In the genomic region with DNA sequence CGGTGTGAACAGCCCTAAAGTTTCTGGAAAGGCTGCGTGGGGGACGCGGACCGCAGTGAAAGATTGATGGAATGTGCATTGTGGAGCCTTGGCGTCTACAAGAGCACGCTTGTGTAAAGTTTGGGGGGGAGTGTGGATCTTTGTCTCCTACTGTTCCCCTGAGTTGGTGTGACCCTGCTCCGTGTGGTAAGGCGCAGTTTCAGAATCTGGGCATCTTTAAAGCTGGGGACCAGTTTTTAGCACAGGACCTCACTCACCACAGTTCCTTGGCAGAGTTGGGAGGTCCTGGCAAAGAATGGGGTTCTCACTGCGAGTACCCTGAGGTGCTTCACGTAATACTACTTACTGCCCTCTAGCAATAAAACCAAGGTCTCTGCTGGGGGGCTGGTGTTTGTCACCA, we compare ENCODE assay signal across 7 mouse cellular contexts. TPM values are rescaled to one million over a fixed set of nuclear protein-coding genes. Genes with fewer than 3 reads are reported as not detected.
DNase-seq lines count a peak whose midpoint lies in the region; ATAC-seq and TF ChIP-seq lines count a peak whose summit lies in the region.

No protein-coding gene starts in this region.

- peak overlapping the region; percentile 97 for H3K4me3 ChIP-seq in megakaryocyte, embryonic 14.5 days (replicated peaks)
- H3K4me3 ChIP-seq in embryonic facial prominence, embryonic 13.5 days = peak overlapping the region; percentile 90
- H3K4me3 ChIP-seq in intestine, postnatal 0 days (ENCODE audit: low read depth, low read length) = peak overlapping the region; percentile 89
- H3K4me3 ChIP-seq in olfactory bulb, adult 2 months (ENCODE audit: insufficient read depth, low read depth, low read length) = peak overlapping the region; percentile 93

- peak overlapping the region; percentile 90 for H3K9ac ChIP-seq in embryonic facial prominence, embryonic 13.5 days
- peak overlapping the region; percentile 78 for H3K9ac ChIP-seq in intestine, postnatal 0 days (ENCODE audit: low read depth, low read length)

- no peak for ATAC-seq in megakaryocyte, adult 5-6 weeks (ENCODE audit: poor library complexity, severe bottlenecking)
- ATAC-seq in embryonic facial prominence, embryonic 13.5 days (ENCODE audit: insufficient number of reproducible peaks, insufficient read depth, low FRiP score, low TSS enrichment, low read depth) = no peak
- ATAC-seq in intestine, postnatal 0 days = no peak

- no peak for TF ChIP-seq POLR2A in olfactory bulb, adult 2 months (IDR thresholded peaks at IDR 0.05; ENCODE audit: insufficient read depth, low read depth, low read length)

- H3K27me3 ChIP-seq in megakaryocyte, embryonic 14.5 days (replicated peaks) = peaks cover 12% of the 10 kb centered on the region
- H3K27me3 ChIP-seq in embryonic facial prominence, embryonic 13.5 days = no peaks in the 10 kb centered on the region
- H3K27me3 ChIP-seq in intestine, postnatal 0 days (replicated peaks; ENCODE audit: control insufficient read depth, insufficient read depth, low read length) = no peaks in the 10 kb centered on the region

- H3K9me3 ChIP-seq in megakaryocyte, embryonic 14.5 days = no peaks in the 10 kb centered on the region
- no peaks in the 10 kb centered on the region for H3K9me3 ChIP-seq in embryonic facial prominence, embryonic 13.5 days
- H3K9me3 ChIP-seq in intestine, postnatal 0 days (ENCODE audit: control insufficient read depth) = no peaks in the 10 kb centered on the region

- no peak for DNase-seq in spleen, adult 18-20 months
- no peak for DNase-seq in gastrocnemius, adult 8-10 months (ENCODE audit: low spot score in 2 of 2)

- H3K27ac ChIP-seq in embryonic facial prominence, embryonic 13.5 days = peak overlapping the region; percentile 95
- H3K27ac ChIP-seq in intestine, postnatal 0 days (ENCODE audit: low read depth, low read length) = no peak overlapping the region
- H3K27ac ChIP-seq in olfactory bulb, adult 2 months (ENCODE audit: insufficient read depth, low read depth, low read length) = no peak overlapping the region

- peak overlapping the region; percentile 72 for H3K4me2 ChIP-seq in embryonic facial prominence, embryonic 13.5 days
- H3K4me2 ChIP-seq in intestine, postnatal 0 days (replicated peaks; ENCODE audit: low read depth) = peak overlapping the region; percentile 94

- WGBS in embryonic facial prominence, embryonic 13.5 days = under 1% methylated on average over 11 of the region's 11 CpGs
- WGBS in intestine, postnatal 0 days = 3% methylated on average over 11 of the region's 11 CpGs
- WGBS in olfactory bulb, adult 2 months = 1% methylated on average over 11 of the region's 11 CpGs

- TF ChIP-seq CTCF in intestine, postnatal 0 days (IDR thresholded peaks at IDR 0.05; ENCODE audit: low read depth) = no peak
- no peak for TF ChIP-seq CTCF in olfactory bulb, adult 2 months (IDR thresholded peaks at IDR 0.05; ENCODE audit: insufficient read depth, low read depth, low read length)

- peaks cover 43% of the 10 kb centered on the region for H3K4me1 ChIP-seq in megakaryocyte, embryonic 14.5 days
- H3K4me1 ChIP-seq in embryonic facial prominence, embryonic 13.5 days = peaks cover 51% of the 10 kb centered on the region
- H3K4me1 ChIP-seq in intestine, postnatal 0 days (replicated peaks; ENCODE audit: control insufficient read depth, insufficient read depth, low read length) = no peaks in the 10 kb centered on the region; the same call in 1 of the 2 replicates
- peaks cover 12% of the 10 kb centered on the region for H3K4me1 ChIP-seq in olfactory bulb, adult 2 months (ENCODE audit: control insufficient read depth, insufficient read depth, low read length)

- peaks cover 10% of the 10 kb centered on the region for H3K36me3 ChIP-seq in megakaryocyte, embryonic 14.5 days (replicated peaks; ENCODE audit: low read length)
- H3K36me3 ChIP-seq in embryonic facial prominence, embryonic 13.5 days = no peaks in the 10 kb centered on the region
- H3K36me3 ChIP-seq in intestine, postnatal 0 days (ENCODE audit: control insufficient read depth, insufficient read depth) = no peaks in the 10 kb centered on the region

RNA-seq across cellular contexts. Expression of a gene that starts 1.0 kb away (rescaled TPM):
- polyA plus RNA-seq in megakaryocyte, embryonic 14.5 days (2012; ENCODE audit: insufficient read depth, low replicate concordance) = 0.12 and 1.7 TPM in 2 replicates
- 8.1 and 9.0 TPM in 2 replicates for total RNA-seq in megakaryocyte, adult 5-6 weeks (2015)
- 16.0 and 19.3 TPM in 2 replicates for total RNA-seq in megakaryocyte, adult 5-6 weeks (2017)
- 33.4 and 34.4 TPM in 2 replicates for polyA plus RNA-seq in embryonic facial prominence, embryonic 13.5 days (2015; fragmentation: Nextera tagmentation; extraction: Ambion mirVana)
- 3.3 and 4.1 TPM in 2 replicates for polyA plus RNA-seq in intestine, postnatal 0 days (2015; fragmentation: Nextera tagmentation; extraction: Ambion mirVana)
- not detected in 2 replicates for polyA plus RNA-seq in olfactory bulb, adult 2 months (2012; ENCODE audit: insufficient read depth, insufficient read length, low replicate concordance, missing spikeins)
- 10 to 100 TPM in 3 of 4 experiments, 1 to 10 TPM in 1; 9.7 to 13.0 (median 11.2) TPM for total RNA-seq in gastrocnemius, adult 8-10 months (2022)
